Mouse (Mus musculus) liver, adult 2 months (tissue): ENCODE measurements at regions not wholly inside any gene's neighbourhood (a gene's known extent, or its start where the extent isn't known, plus 50 kb on each side); places are given as distances from the start of the nearest gene placed in this dataset.

Experiments used
- DNase-seq: peaks from one replicate; pipeline ENCODE4 v3.0.0-alpha.2; 2011; ENCODE audit warnings: low read depth, low spot score; ENCODE audit errors: extremely low read depth
- H3K27ac ChIP-seq: fragments of 200-500 bp; replicated peaks from 2 replicates; pipeline ENCODE4 v1.5.1; 2012; ENCODE audit warnings: low read depth, mild to moderate bottlenecking, control low read depth, inconsistent platforms, low read length; ENCODE audit not compliant: insufficient read depth
- H3K27me3 ChIP-seq: fragments of 200-500 bp; 2 replicates; pipeline ENCODE4 v1.6.1; 2012; ENCODE audit warnings: mild to moderate bottlenecking, moderate library complexity, low read length, inconsistent platforms; ENCODE audit not compliant: control insufficient read depth, insufficient read depth
- H3K36me3 ChIP-seq: fragments of 200-500 bp; 2 replicates; pipeline ENCODE4 v1.6.1; 2012; ENCODE audit warnings: low read length, inconsistent platforms; ENCODE audit not compliant: control insufficient read depth, insufficient read depth
- H3K4me1 ChIP-seq: fragments of 200-500 bp; 2 replicates; pipeline ENCODE4 v1.6.1; 2011; ENCODE audit warnings: low read length; ENCODE audit not compliant: control insufficient read depth, insufficient read depth
- H3K4me3 ChIP-seq: fragments of 200-500 bp; 2 replicates; pipeline ENCODE4 v1.5.1; 2011; ENCODE audit warnings: low read depth, mild to moderate bottlenecking, control low read depth, low read length, moderate library complexity; ENCODE audit not compliant: insufficient read depth
- H3K79me2 ChIP-seq: fragments of 200-500 bp; 2 replicates; pipeline ENCODE4 v1.6.1; 2012; ENCODE audit warnings: inconsistent platforms, mild to moderate bottlenecking, low read length, moderate library complexity; ENCODE audit not compliant: control insufficient read depth, insufficient read depth
- H3K9ac ChIP-seq: fragments of 200-500 bp; 2 replicates; pipeline ENCODE4 v1.6.1; 2012; ENCODE audit warnings: low read depth, mild to moderate bottlenecking, control low read depth, inconsistent platforms, low read length
- CTCF ChIP-seq: fragments of 200-500 bp; IDR thresholded peaks from 2 replicates; pipeline ENCODE4 v1.5.1; 2011; ENCODE audit warnings: low read depth, low read length, control low read depth
- POLR2A ChIP-seq: fragments of 200-500 bp; IDR thresholded peaks from 2 replicates; pipeline ENCODE4 v1.6.1; 2011; ENCODE audit warnings: low read length, control low read depth; ENCODE audit not compliant: insufficient read depth; ENCODE audit errors: extremely low read depth
- WGBS: fragments of 180-500 bp; shearing (Covaris S2); methylation state at CpG from one replicate; pipeline ENCODE4 v1.1.7; 2018; 5-methylcytosine and 5-hydroxymethylcytosine counted together

- no peaks in the 10 kb centered on the region for H3K79me2 ChIP-seq
- TF ChIP-seq CTCF (no peak), POLR2A (no peak)
- H3K9ac ChIP-seq: no peak overlapping the region
- H3K36me3 ChIP-seq: no peaks in the 10 kb centered on the region
- no peak overlapping the region for H3K4me3 ChIP-seq
- peak overlapping the region; percentile 33; the same call in 1 of the 2 replicates for H3K27ac ChIP-seq
- 43% methylated on average over 5 of the region's 5 CpGs for WGBS
- no peak for DNase-seq
- H3K27me3 ChIP-seq: no peaks in the 10 kb centered on the region
- H3K4me1 ChIP-seq: peaks cover 29% of the 10 kb centered on the region
Measured at GRCm38 (mm10) chr8:126810516-126810915, 135.1 kb downstream of the Tomm20 start.

GRCm38 (mm10) chr8:126809321-126809720 is 136.3 kb downstream of the Tomm20 start:
- Histone ChIP-seq H3K27ac (peak overlapping the region; percentile 88), H3K36me3 (no peaks in the 10 kb centered on the region), H3K79me2 (no peaks in the 10 kb centered on the region), H3K27me3 (no peaks in the 10 kb centered on the region), H3K9ac (no peak overlapping the region), H3K4me3 (no peak overlapping the region), H3K4me1 (peaks cover 34% of the 10 kb centered on the region)
- WGBS: 63% methylated on average over 1 of the region's 1 CpGs
- TF ChIP-seq CTCF (no peak), POLR2A (no peak)
- no peak for DNase-seq

GRCm38 (mm10) chr8:126808496-126808895 is 137.1 kb downstream of the Tomm20 start:
- peak overlapping the region; percentile 88 for H3K27ac ChIP-seq
- 27% methylated on average over 4 of the region's 4 CpGs for WGBS
- peak; percentile 100 for DNase-seq

GRCm38 (mm10) chr8:126807171-126807768 is 138.4 kb downstream of the Tomm20 start:
- WGBS: 11% methylated on average over 8 of the region's 8 CpGs
- H3K27me3 ChIP-seq: no peaks in the 10 kb centered on the region
- no peaks in the 10 kb centered on the region for H3K79me2 ChIP-seq
- peak; percentile 100 for DNase-seq
- H3K36me3 ChIP-seq: no peaks in the 10 kb centered on the region
- no peak overlapping the region for H3K9ac ChIP-seq
- TF ChIP-seq POLR2A: no peak
- no peak for TF ChIP-seq CTCF
- peaks cover 34% of the 10 kb centered on the region for H3K4me1 ChIP-seq
- H3K4me3 ChIP-seq: no peak overlapping the region
- peak overlapping the region; percentile 95 for H3K27ac ChIP-seq

More at GRCm38 (mm10) chr8:126808496-126808895, 137.1 kb downstream of the Tomm20 start:
- no peaks in the 10 kb centered on the region for H3K36me3 ChIP-seq
- no peak for TF ChIP-seq CTCF
- no peak for TF ChIP-seq POLR2A
- H3K27me3 ChIP-seq: no peaks in the 10 kb centered on the region
- no peaks in the 10 kb centered on the region for H3K79me2 ChIP-seq
- H3K4me1 ChIP-seq: peaks cover 34% of the 10 kb centered on the region
- H3K4me3 ChIP-seq: no peak overlapping the region
- peak overlapping the region; percentile 23; the same call in 1 of the 2 replicates for H3K9ac ChIP-seq

- Histone ChIP-seq H3K79me2 (no peaks in the 10 kb centered on the region), H3K27ac (peak overlapping the region; percentile 95), H3K36me3 (no peaks in the 10 kb centered on the region), H3K4me1 (peaks cover 34% of the 10 kb centered on the region), H3K9ac (peak overlapping the region; percentile 1), H3K27me3 (no peaks in the 10 kb centered on the region), H3K4me3 (no peak overlapping the region)
- no peak for TF ChIP-seq POLR2A
- no peak for TF ChIP-seq CTCF
- WGBS: 99% methylated on average over 2 of the region's 2 CpGs
- no peak for DNase-seq
Measured at GRCm38 (mm10) chr8:126806591-126806990, 139.1 kb downstream of the Tomm20 start.

- H3K27ac ChIP-seq: peak overlapping the region; percentile 95
- peaks cover 34% of the 10 kb centered on the region for H3K4me1 ChIP-seq
- peak; percentile 93 for DNase-seq
- TF ChIP-seq POLR2A (no peak), CTCF (no peak)
- no peak overlapping the region for H3K4me3 ChIP-seq
- WGBS: 18% methylated on average over 3 of the region's 3 CpGs
- no peaks in the 10 kb centered on the region for H3K79me2 ChIP-seq
- H3K36me3 ChIP-seq: no peaks in the 10 kb centered on the region
- no peaks in the 10 kb centered on the region for H3K27me3 ChIP-seq
- peak overlapping the region; percentile 64 for H3K9ac ChIP-seq
Measured at GRCm38 (mm10) chr8:126806181-126806560, 139.5 kb downstream of the Tomm20 start.
